In genomic region chr19:3774159-3774558, GRCm38 (mm10) we compare ENCODE assay signal across 10 mouse cellular contexts. TPM values are rescaled to one million over a fixed set of nuclear protein-coding genes. Genes with fewer than 3 reads are reported as not detected.
DNase-seq lines count a peak whose midpoint lies in the region; ATAC-seq and TF ChIP-seq lines count a peak whose summit lies in the region.
"Had no signal": no experiment of that assay in that cellular context is flagged by ENCODE, and none has a peak within 500 bp of the region (broad histone marks: within the 10 kb centered on the region; RNA-seq: fewer than 3 reads in every experiment).

No protein-coding gene starts in this region.

- no peak for TF ChIP-seq POLR2A in embryonic fibroblast, embryonic 13.5 days (IDR thresholded peaks at IDR 0.05; ENCODE audit: low read depth, low read length)

- no peak for DNase-seq in gastrocnemius, adult 2 months
- no peak for DNase-seq in gastrocnemius, postnatal 10 days
- peak; percentile 29 for DNase-seq in thymus, postnatal 0 days (ENCODE audit: low spot score)
- DNase-seq in thymus, postnatal 10 days (ENCODE audit: low spot score in 2 of 2) = no peak
- DNase-seq in thymus, postnatal 4 days = peak; percentile 48
- DNase-seq in heart, postnatal 4 days = no peak
- DNase-seq: cerebellum, adult 9-11 months had no signal

- peak; percentile 37 for TF ChIP-seq CTCF in gastrocnemius, adult 2 months (IDR thresholded peaks at IDR 0.05)
- no peak for TF ChIP-seq CTCF in embryonic fibroblast, embryonic 13.5 days (IDR thresholded peaks at IDR 0.05; ENCODE audit: borderline replicate concordance, insufficient read depth, low read length)

- peaks cover 5% of the 10 kb centered on the region; the same call in 1 of the 2 replicates for H3K4me1 ChIP-seq in embryonic fibroblast, embryonic 13.5 days (ENCODE audit: control insufficient read depth, insufficient read depth, low read length)

- no peak for ATAC-seq in megakaryocyte-erythroid progenitor cell, adult 5-6 weeks (replicated peaks; ENCODE audit: low FRiP score, low TSS enrichment, poor library complexity, severe bottlenecking)

- no peak overlapping the region for H3K4me3 ChIP-seq in gastrocnemius, adult 2 months
- H3K4me3 ChIP-seq in embryonic fibroblast, embryonic 13.5 days (ENCODE audit: insufficient read depth, low read length) = no peak overlapping the region
- H3K4me3 ChIP-seq: limb, embryonic 13.5 days had no signal

- intact Hi-C loops in gastrocnemius, adult 2 months (cut with DNase I) = loop anchor here (5.0 kb wide), 1 partner anchor 138 kb away; the partner anchor contains the start of gene Ndufs8

- no peak overlapping the region for H3K27ac ChIP-seq in gastrocnemius, adult 2 months
- 0 out of 2 replicates have a peak overlapping the region, but pooled peaks have one; percentile 54 for H3K27ac ChIP-seq in embryonic fibroblast, embryonic 13.5 days (ENCODE audit: insufficient read depth, low read length)
- H3K27ac ChIP-seq: limb, embryonic 13.5 days had no signal

RNA-seq across cellular contexts. Expression of gene Kmt5b, which starts 6.9 kb away (rescaled TPM):
- 10 to 100 TPM; 21.7 to 24.2 TPM for total RNA-seq in gastrocnemius, adult 2 months (2021)
- 10 to 100 TPM; 25.0 to 32.5 TPM for total RNA-seq in gastrocnemius, postnatal 10 days (2021)
- 24.7 and 31.1 TPM in 2 replicates for polyA plus RNA-seq in thymus, postnatal 0 days (2015; fragmentation: Nextera tagmentation; extraction: Ambion mirVana)
- 36.9 and 47.1 TPM in 2 replicates for polyA plus RNA-seq in embryonic fibroblast, embryonic 13.5 days (2011; ENCODE audit: insufficient read length, low read depth, missing spikeins)
- total RNA-seq in heart, postnatal 4 days (2021) = 10 to 100 TPM; 36.7 to 37.7 TPM
- total RNA-seq in megakaryocyte-erythroid progenitor cell, adult 5-6 weeks (2014; fragmentation: Nextera tagmentation) = 24.8 and 32.9 TPM in 2 replicates
- total RNA-seq in megakaryocyte-erythroid progenitor cell, adult 5-6 weeks (2017) = 39.8 and 39.9 TPM in 2 replicates

Comparison
In these comparisons a context has a peak if more than half of its experiments do, and no peak if none do; other contexts are left out.
1. DNase-seq: peak in thymus, postnatal 0 days (single experiment) and thymus, postnatal 4 days (single experiment); none in gastrocnemius, adult 2 months (single experiment), gastrocnemius, postnatal 10 days (single experiment), thymus, postnatal 10 days (0 of 2) and heart, postnatal 4 days (single experiment).